Mouse (Mus musculus) common myeloid progenitor, adult 5-6 weeks (primary cell): ENCODE results near the gene Nosip. TPM values are rescaled to one million over a fixed set of nuclear protein-coding genes. Genes with fewer than 3 reads are reported as not detected.

ENCODE experiments used
- total RNA-seq: library from RNA; stranded (forward); fragments of 200-1000, 187-1606 nt; gene quantifications from 2 replicates; pipeline ENCODE4 v1.2.3, GENCODE M21; 2017

Nosip gene
- total RNA-seq, 1 experiment from 2014 or later: 71.2 TPM

Other genes starting within 250 kb of the Nosip start
- 130 and 136 TPM in 2 replicates for gene Nup62, start 246.3 kb upstream of the Nosip start, total RNA-seq
- 0.55 and 0.73 TPM in 2 replicates for gene Il4i1, start 246.0 kb upstream of the Nosip start, total RNA-seq
- gene Atf5, start 245.8 kb upstream of the Nosip start, total RNA-seq: 2.1 and 2.7 TPM in 2 replicates
- gene Akt1s1, start 213.4 kb upstream of the Nosip start, total RNA-seq: 19.7 and 29.0 TPM in 2 replicates
- 21.0 and 32.4 TPM in 2 replicates for gene Tbc1d17, start 213.3 kb upstream of the Nosip start, total RNA-seq
- 16.6 and 26.5 TPM in 2 replicates for gene Pnkp, start 205.3 kb upstream of the Nosip start, total RNA-seq
- gene Ptov1, start 192.6 kb upstream of the Nosip start, total RNA-seq: 31.7 and 39.4 TPM in 2 replicates
- 12.3 and 13.3 TPM in 2 replicates for gene Med25, start 169.7 kb upstream of the Nosip start, total RNA-seq
- 14.7 and 28.1 TPM in 2 replicates for gene Fuz, start 166.3 kb upstream of the Nosip start, total RNA-seq
- gene Ap2a1, start 132.9 kb upstream of the Nosip start, total RNA-seq: 22.4 and 31.1 TPM in 2 replicates
- not detected in 2 replicates for gene Tsks, start 119.2 kb upstream of the Nosip start, total RNA-seq
- 0.23 and 1.2 TPM in 2 replicates for gene Cpt1c, start 87.6 kb upstream of the Nosip start, total RNA-seq
- gene Prmt1, start 75.9 kb upstream of the Nosip start, total RNA-seq: 143 and 170 TPM in 2 replicates
- 92.9 and 129 TPM in 2 replicates for gene Irf3, start 64.8 kb upstream of the Nosip start, total RNA-seq
- 29.5 and 33.8 TPM in 2 replicates for gene Bcl2l12, start 63.7 kb upstream of the Nosip start, total RNA-seq
- 9.6 and 17.0 TPM in 2 replicates for gene Scaf1, start 46.1 kb upstream of the Nosip start, total RNA-seq
- gene Rras, start 44.5 kb upstream of the Nosip start, total RNA-seq: 1.1 TPM in 1 of 2 replicates, not detected in the other
- gene Prr12, start 9.5 kb upstream of the Nosip start, total RNA-seq: 2.2 and 7.5 TPM in 2 replicates
- gene Prrg2, start 248 bp downstream of the Nosip start, total RNA-seq: 3.4 and 3.8 TPM in 2 replicates
- gene Rcn3, start 29.8 kb downstream of the Nosip start, total RNA-seq: 23.2 and 37.1 TPM in 2 replicates
- 4.0 and 4.7 TPM in 2 replicates for gene Fcgrt, start 41.4 kb downstream of the Nosip start, total RNA-seq
- 1,473 and 1,910 TPM in 2 replicates for gene Rps11, start 62.0 kb downstream of the Nosip start, total RNA-seq
- gene Rpl13a, start 66.3 kb downstream of the Nosip start, total RNA-seq: 3,242 and 3,932 TPM in 2 replicates
- gene Gm45713, start 73.8 kb downstream of the Nosip start, total RNA-seq: not detected in 2 replicates
- 5.8 and 13.0 TPM in 2 replicates for gene Flt3l, start 74.0 kb downstream of the Nosip start, total RNA-seq
- gene Pih1d1, start 91.9 kb downstream of the Nosip start, total RNA-seq: 35.2 and 59.8 TPM in 2 replicates
- gene Aldh16a1, start 92.2 kb downstream of the Nosip start, total RNA-seq: 32.2 and 37.9 TPM in 2 replicates
- gene Slc17a7, start 101.5 kb downstream of the Nosip start, total RNA-seq: not detected in 2 replicates
- not detected in 2 replicates for gene Gfy, start 117.1 kb downstream of the Nosip start, total RNA-seq
- not detected in 2 replicates for gene Pth2, start 118.6 kb downstream of the Nosip start, total RNA-seq
- 0.18 and 2.0 TPM in 2 replicates for gene Ccdc155, start 142.5 kb downstream of the Nosip start, total RNA-seq
- 6.7 and 17.4 TPM in 2 replicates for gene Dkkl1, start 149.7 kb downstream of the Nosip start, total RNA-seq
- gene Tead2, start 153.3 kb downstream of the Nosip start, total RNA-seq: 0.55 and 0.87 TPM in 2 replicates
- gene Cd37, start 176.7 kb downstream of the Nosip start, total RNA-seq: 28.9 and 41.4 TPM in 2 replicates
- gene Slc6a16, start 178.7 kb downstream of the Nosip start, total RNA-seq: not detected in 2 replicates
- gene Slc6a21, start 215.1 kb downstream of the Nosip start, total RNA-seq: not detected in 2 replicates